Mouse (Mus musculus) CH12.LX (cell line): ENCODE measurements around the gene Sv2c.

ENCODE experiments used
- CTCF ChIP-seq, 2 experiments: IDR thresholded peaks in 1 of 2; conservative IDR thresholded peaks in 1 of 2; 2 replicates each; pipeline ENCODE4 v1.5.1; 2011 to 2012; ENCODE audit warnings: low read depth in 2 of 2, low read length in 2 of 2, improper control_type of control experiment in 1 of 2, inconsistent platforms in 1 of 2, mild to moderate bottlenecking in 1 of 2, moderate library complexity in 1 of 2
- MAX ChIP-seq: IDR thresholded peaks from 2 replicates; pipeline ENCODE4 v1.6.1; 2011; ENCODE audit warnings: low read length, improper control_type of control experiment
- USF1 ChIP-seq: IDR thresholded peaks from 2 replicates; pipeline ENCODE4 v1.6.1; 2014; ENCODE audit warnings: low read depth, mild to moderate bottlenecking, inconsistent platforms, low read length, improper control_type of control experiment

GRCm38 (mm10) chr13:95912157-95913045 lies 220.0 kb downstream of the Sv2c start:
- TF ChIP-seq USF1 = no peak
- no peak for TF ChIP-seq MAX
- TF ChIP-seq CTCF (conservative IDR thresholded peaks at IDR 0.05 in 1 of 2, IDR thresholded peaks at IDR 0.05 in 1 of 2; ENCODE audit: low read depth in 2 of 2, low read length in 2 of 2) = no peak
